Mouse (Mus musculus): Measurements from ENCODE around the gene Phtf1. TPM values are rescaled to one million over a fixed set of nuclear protein-coding genes. Genes with fewer than 3 reads are reported as not detected.

Phtf1 gene
- polyA plus RNA-seq (2016; fragmentation: Nextera tagmentation; extraction: Ambion mirVana), result 46.5 and 51.4 TPM in 2 replicates

GRCm38 (mm10) chr3:103967861-103968691 lies at the start of gene Phtf1:
Gene Phtf1, plus strand, starts transcription at chr3:103968110.
- H3K36me3 ChIP-seq, result peaks cover 13% of the 10 kb centered on the region; the same call in 1 of the 2 replicates
- peak within 1 kb of the TSS; percentile 92 for H3K9ac ChIP-seq
- peak within 1 kb of the TSS; percentile 96 for H3K27ac ChIP-seq
- peak within 1 kb of the TSS; percentile 91 for H3K4me3 ChIP-seq
- peaks cover 12% of the 10 kb centered on the region for H3K4me1 ChIP-seq
- ATAC-seq (ENCODE audit: insufficient number of reproducible peaks, insufficient read depth, low FRiP score, low TSS enrichment), result peak; percentile 96
- H3K4me2 ChIP-seq (replicated peaks), result peak within 1 kb of the TSS; percentile 76
- no peaks in the 10 kb centered on the region for H3K9me3 ChIP-seq
- under 1% methylated on average over 70 of the region's 70 CpGs for WGBS
- no peaks in the 10 kb centered on the region for H3K27me3 ChIP-seq

GRCm38 (mm10) chr3:103920094-103920493 lies 47.8 kb upstream of the Phtf1 start:
- 88% methylated on average over 1 of the region's 1 CpGs for WGBS
- ATAC-seq (ENCODE audit: insufficient number of reproducible peaks, insufficient read depth, low FRiP score, low TSS enrichment), result no peak
- no peaks in the 10 kb centered on the region for H3K36me3 ChIP-seq

GRCm38 (mm10) chr3:103925302-103925701 lies 42.6 kb upstream of the Phtf1 start:
- Histone ChIP-seq H3K4me1 (peaks cover 9% of the 10 kb centered on the region; the same call in 1 of the 2 replicates), H3K4me3 (no peak overlapping the region), H3K27me3 (no peaks in the 10 kb centered on the region), H3K36me3 (no peaks in the 10 kb centered on the region), H3K9ac (no peak overlapping the region), H3K4me2 (replicated peaks) (no peak overlapping the region), H3K9me3 (no peaks in the 10 kb centered on the region), H3K27ac (no peak overlapping the region)
- no peak for ATAC-seq (ENCODE audit: insufficient number of reproducible peaks, insufficient read depth, low FRiP score, low TSS enrichment)
- WGBS, result 78% methylated on average over 3 of the region's 3 CpGs

More at GRCm38 (mm10) chr3:103920094-103920493, 47.8 kb upstream of the Phtf1 start:
- peaks cover 20% of the 10 kb centered on the region for H3K4me1 ChIP-seq
- H3K9me3 ChIP-seq, result no peaks in the 10 kb centered on the region
- H3K4me3 ChIP-seq, result no peak overlapping the region
- H3K4me2 ChIP-seq (replicated peaks), result no peak overlapping the region
- H3K9ac ChIP-seq, result no peak overlapping the region
- H3K27ac ChIP-seq, result no peak overlapping the region
- no peaks in the 10 kb centered on the region for H3K27me3 ChIP-seq

GRCm38 (mm10) chr3:103927511-103927910 lies 40.4 kb upstream of the Phtf1 start:
- Histone ChIP-seq H3K9ac (no peak overlapping the region), H3K4me1 (0 out of 2 replicates have a peak, but pooled peaks cover 4% of the 10 kb centered on the region), H3K27me3 (no peaks in the 10 kb centered on the region), H3K4me3 (no peak overlapping the region), H3K9me3 (no peaks in the 10 kb centered on the region), H3K27ac (no peak overlapping the region), H3K36me3 (peaks cover 10% of the 10 kb centered on the region; the same call in 1 of the 2 replicates), H3K4me2 (replicated peaks) (no peak overlapping the region)
- no peak for ATAC-seq (ENCODE audit: insufficient number of reproducible peaks, insufficient read depth, low FRiP score, low TSS enrichment)
- 69% methylated on average over 6 of the region's 6 CpGs for WGBS

- 71% methylated on average over 1 of the region's 1 CpGs for WGBS
- ATAC-seq (ENCODE audit: insufficient number of reproducible peaks, insufficient read depth, low FRiP score, low TSS enrichment), result no peak
Observed at GRCm38 (mm10) chr3:103944794-103945562, 22.9 kb upstream of the Phtf1 start.

GRCm38 (mm10) chr3:103948666-103949065 lies 19.2 kb upstream of the Phtf1 start:
- 89% methylated on average over 7 of the region's 7 CpGs for WGBS
- H3K9ac ChIP-seq, result no peak overlapping the region

More at GRCm38 (mm10) chr3:103944794-103945562, 22.9 kb upstream of the Phtf1 start:
- no peak overlapping the region for H3K4me3 ChIP-seq
- H3K9me3 ChIP-seq, result no peaks in the 10 kb centered on the region
- H3K27me3 ChIP-seq, result no peaks in the 10 kb centered on the region
- no peaks in the 10 kb centered on the region for H3K4me1 ChIP-seq
- H3K9ac ChIP-seq, result no peak overlapping the region
- no peaks in the 10 kb centered on the region for H3K36me3 ChIP-seq
- no peak overlapping the region for H3K27ac ChIP-seq
- H3K4me2 ChIP-seq (replicated peaks), result no peak overlapping the region

GRCm38 (mm10) chr3:103960622-103961021 lies 7.3 kb upstream of the Phtf1 start:
- peaks cover 9% of the 10 kb centered on the region for H3K36me3 ChIP-seq
- WGBS, result 88% methylated on average over 3 of the region's 3 CpGs
- no peak for ATAC-seq (ENCODE audit: insufficient number of reproducible peaks, insufficient read depth, low FRiP score, low TSS enrichment)
- no peaks in the 10 kb centered on the region for H3K27me3 ChIP-seq
- H3K4me3 ChIP-seq, result no peak overlapping the region
- H3K4me2 ChIP-seq (replicated peaks), result no peak overlapping the region
- H3K9me3 ChIP-seq, result no peaks in the 10 kb centered on the region
- no peak overlapping the region for H3K27ac ChIP-seq
- no peaks in the 10 kb centered on the region for H3K4me1 ChIP-seq
- H3K9ac ChIP-seq, result no peak overlapping the region

More at GRCm38 (mm10) chr3:103948666-103949065, 19.2 kb upstream of the Phtf1 start:
- Histone ChIP-seq H3K4me2 (replicated peaks) (no peak overlapping the region), H3K27me3 (no peaks in the 10 kb centered on the region), H3K36me3 (no peaks in the 10 kb centered on the region), H3K4me1 (no peaks in the 10 kb centered on the region), H3K9me3 (no peaks in the 10 kb centered on the region), H3K4me3 (no peak overlapping the region), H3K27ac (no peak overlapping the region)
- ATAC-seq (ENCODE audit: insufficient number of reproducible peaks, insufficient read depth, low FRiP score, low TSS enrichment), result no peak

GRCm38 (mm10) chr3:103967231-103967630 lies 679 bp upstream of the Phtf1 start:
- Histone ChIP-seq H3K9ac (peak overlapping the region; percentile 92), H3K4me1 (peaks cover 12% of the 10 kb centered on the region), H3K4me3 (peak overlapping the region; percentile 91), H3K36me3 (peaks cover 13% of the 10 kb centered on the region), H3K4me2 (replicated peaks) (peak overlapping the region; percentile 76), H3K27me3 (no peaks in the 10 kb centered on the region), H3K9me3 (no peaks in the 10 kb centered on the region), H3K27ac (peak overlapping the region; percentile 96)
- no peak for ATAC-seq (ENCODE audit: insufficient number of reproducible peaks, insufficient read depth, low FRiP score, low TSS enrichment)
- 19% methylated on average over 2 of the region's 2 CpGs for WGBS

GRCm38 (mm10) chr3:103968701-103969100 lies 791 bp downstream of the Phtf1 start:
- Histone ChIP-seq H3K36me3 (0 out of 2 replicates have a peak, but pooled peaks cover 10% of the 10 kb centered on the region), H3K9me3 (no peaks in the 10 kb centered on the region), H3K4me1 (peaks cover 12% of the 10 kb centered on the region), H3K27ac (peak overlapping the region; percentile 96), H3K27me3 (no peaks in the 10 kb centered on the region), H3K4me2 (replicated peaks) (peak overlapping the region; percentile 76), H3K4me3 (peak overlapping the region; percentile 91), H3K9ac (peak overlapping the region; percentile 92)
- WGBS, result under 1% methylated on average over 24 of the region's 24 CpGs
- ATAC-seq (ENCODE audit: insufficient number of reproducible peaks, insufficient read depth, low FRiP score, low TSS enrichment), result peak; percentile 55

GRCm38 (mm10) chr3:103971157-103971556 lies 3.2 kb downstream of the Phtf1 start:
- no peaks in the 10 kb centered on the region for H3K27me3 ChIP-seq
- peaks cover 12% of the 10 kb centered on the region for H3K4me1 ChIP-seq
- H3K36me3 ChIP-seq, result 0 out of 2 replicates have a peak, but pooled peaks cover 10% of the 10 kb centered on the region
- H3K27ac ChIP-seq, result no peak overlapping the region
- H3K9me3 ChIP-seq, result no peaks in the 10 kb centered on the region
- ATAC-seq (ENCODE audit: insufficient number of reproducible peaks, insufficient read depth, low FRiP score, low TSS enrichment), result no peak
- 92% methylated on average over 2 of the region's 2 CpGs for WGBS
- no peak overlapping the region for H3K9ac ChIP-seq
- no peak overlapping the region for H3K4me3 ChIP-seq
- no peak overlapping the region for H3K4me2 ChIP-seq (replicated peaks)

- H3K4me2 ChIP-seq (replicated peaks), result no peak overlapping the region
- H3K27ac ChIP-seq, result no peak overlapping the region
- peaks cover 45% of the 10 kb centered on the region for H3K36me3 ChIP-seq
- no peak overlapping the region for H3K9ac ChIP-seq
- H3K9me3 ChIP-seq, result no peaks in the 10 kb centered on the region
- H3K27me3 ChIP-seq, result no peaks in the 10 kb centered on the region
- no peak for ATAC-seq (ENCODE audit: insufficient number of reproducible peaks, insufficient read depth, low FRiP score, low TSS enrichment)
- no peaks in the 10 kb centered on the region for H3K4me1 ChIP-seq
- WGBS, result 83% methylated on average over 4 of the region's 4 CpGs
- no peak overlapping the region for H3K4me3 ChIP-seq
Observed at GRCm38 (mm10) chr3:103984556-103984955, 16.6 kb downstream of the Phtf1 start.

Measured in embryonic facial prominence, embryonic 12.5 days (tissue).